Mouse (Mus musculus) 3134 (cell line): ENCODE measurements around the gene Rfx4.

Experiments
- DNase-seq: peaks from one replicate; pipeline ENCODE4 v3.0.0-alpha.2; 2011; ENCODE audit warnings: low spot score; ENCODE audit not compliant: insufficient read length; ENCODE audit errors: extremely low read depth

Gene Rfx4

DNA sequence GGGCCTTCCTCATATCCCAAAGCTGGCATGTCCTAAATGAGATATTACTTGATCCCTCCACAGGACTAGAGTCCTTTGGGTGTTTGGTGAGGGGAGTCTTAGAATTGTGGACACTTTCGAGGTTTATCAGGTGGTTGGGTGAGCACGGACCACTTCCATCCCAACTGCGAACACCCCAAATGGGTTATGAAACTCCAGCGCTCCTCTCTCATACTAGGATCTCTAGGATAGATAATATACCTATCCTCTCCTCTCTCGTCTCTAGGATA, 2.3 kb downstream of the Rfx4 start:
- no peak for DNase-seq

DNA sequence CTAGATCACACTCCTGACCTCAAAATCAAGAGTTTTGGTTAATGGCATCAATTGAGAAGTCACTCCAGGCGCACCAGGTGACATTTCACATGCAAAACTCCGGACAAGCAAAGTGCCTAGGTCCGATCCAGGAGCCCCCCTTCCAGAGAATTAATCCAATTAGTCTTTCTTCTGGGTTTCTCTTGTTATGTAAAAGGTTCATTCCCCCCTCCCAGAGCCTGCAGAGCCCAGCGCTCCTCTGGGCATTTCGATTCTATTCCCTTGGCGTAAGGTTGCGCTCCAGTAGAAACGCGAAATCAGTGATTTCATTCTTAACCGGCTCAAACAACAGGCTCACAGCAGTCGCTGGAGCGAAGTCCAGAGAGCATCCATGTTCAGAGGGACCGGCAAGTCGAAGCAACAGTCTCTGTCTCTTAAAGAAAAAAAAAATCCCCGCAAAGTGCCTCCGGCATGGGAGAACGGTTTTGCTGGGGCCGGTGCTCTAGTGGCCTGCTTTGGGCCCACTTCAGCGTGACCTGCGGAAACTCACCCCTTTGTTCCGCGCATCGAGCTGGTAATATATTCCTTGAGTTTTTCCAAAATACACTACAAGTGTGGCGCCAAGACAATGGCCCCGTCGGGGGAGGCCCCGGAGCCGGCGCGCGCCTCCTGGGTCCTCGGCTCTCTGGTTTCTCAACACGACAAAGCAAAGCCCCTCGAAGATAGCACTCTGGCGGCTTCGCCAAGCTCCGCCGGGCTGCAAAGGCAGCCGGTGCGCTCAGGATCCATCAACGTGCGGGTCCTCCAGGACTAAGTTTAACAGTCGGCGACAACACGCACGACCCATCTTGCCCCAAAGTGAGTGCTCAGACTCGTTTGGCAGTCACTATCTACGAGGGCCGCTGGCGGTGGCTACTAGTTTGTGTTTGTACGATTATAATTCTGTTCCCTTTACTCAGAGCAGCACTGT, 2.9 kb downstream of the Rfx4 start:
- DNase-seq = no peak

DNA sequence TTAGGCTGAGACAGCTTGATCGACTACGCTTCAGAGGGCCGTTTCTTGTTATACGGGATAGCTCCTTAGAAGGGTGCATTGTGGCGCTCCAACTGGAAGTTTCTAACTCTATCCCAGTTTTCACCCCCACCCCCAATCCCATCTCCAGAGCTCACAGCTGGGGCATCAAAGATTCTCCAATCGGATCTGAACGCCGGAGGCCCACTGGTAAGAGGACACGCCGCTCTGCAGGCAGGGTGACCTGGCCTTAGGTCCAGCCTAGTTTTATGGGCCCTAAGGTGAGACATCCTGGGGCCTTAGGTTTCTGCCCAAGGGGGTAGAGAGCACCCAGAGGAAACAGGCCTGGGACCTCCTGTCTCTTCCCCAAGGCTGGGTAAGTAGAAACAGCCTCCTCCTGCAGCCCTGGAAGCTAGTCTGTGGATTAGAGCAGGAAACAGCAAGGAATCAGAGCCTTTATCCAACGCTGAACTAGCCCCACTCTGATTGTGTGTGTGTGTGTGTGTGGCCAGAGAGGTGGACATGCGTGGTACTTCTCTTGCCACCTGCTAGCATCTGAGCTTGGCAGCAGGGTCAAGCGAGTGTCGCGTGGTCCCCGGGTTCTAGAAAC, 3.8 kb downstream of the Rfx4 start:
- no peak for DNase-seq

DNA sequence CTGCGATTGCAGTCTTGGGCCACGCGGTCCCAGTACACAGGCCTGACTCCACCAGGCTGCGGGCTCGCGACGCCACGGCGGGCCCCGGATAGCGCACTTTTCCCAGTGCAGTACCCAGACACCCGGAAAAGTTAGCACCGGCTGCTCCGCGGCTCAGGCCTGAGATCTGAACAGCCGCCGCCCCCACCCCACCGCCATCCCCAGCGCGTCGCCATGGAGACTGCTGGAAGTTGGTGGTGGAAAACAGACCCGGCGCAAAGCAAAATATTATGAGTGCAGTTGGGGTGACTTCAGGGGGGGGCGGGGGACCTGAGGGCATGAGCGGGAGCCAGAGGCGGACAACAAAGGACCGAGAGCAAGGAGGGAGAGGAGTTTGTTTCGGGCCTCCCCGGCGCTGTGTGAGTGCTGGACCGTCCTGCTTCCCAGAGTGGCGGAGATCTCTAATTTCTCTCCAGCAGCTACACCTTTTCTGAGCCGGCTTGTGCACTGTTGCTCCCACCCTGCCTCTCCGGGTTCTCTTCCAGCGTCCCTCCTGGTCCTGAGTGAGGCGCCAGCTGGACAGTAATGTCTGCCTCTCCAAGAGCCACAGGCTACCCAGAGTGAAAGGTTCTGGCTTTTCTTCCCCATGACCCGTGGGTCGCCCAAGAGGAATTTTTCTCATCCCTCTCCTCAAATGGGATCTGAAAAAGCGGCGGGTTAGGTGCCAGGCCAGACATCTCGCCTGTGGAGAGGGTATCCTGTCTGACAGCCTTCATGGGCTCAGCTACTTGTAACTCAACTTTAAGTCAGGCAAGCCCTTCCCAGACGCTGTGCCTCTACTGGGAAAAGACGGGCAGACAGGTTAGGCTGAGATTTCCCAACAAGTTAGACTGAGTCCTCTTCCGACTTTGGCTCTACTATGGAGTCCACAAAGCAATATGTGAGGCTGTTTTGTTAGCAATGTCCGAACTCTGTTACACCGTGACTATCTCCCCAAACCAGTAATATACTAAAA, 4.6 kb downstream of the Rfx4 start:
- DNase-seq = no peak

DNA sequence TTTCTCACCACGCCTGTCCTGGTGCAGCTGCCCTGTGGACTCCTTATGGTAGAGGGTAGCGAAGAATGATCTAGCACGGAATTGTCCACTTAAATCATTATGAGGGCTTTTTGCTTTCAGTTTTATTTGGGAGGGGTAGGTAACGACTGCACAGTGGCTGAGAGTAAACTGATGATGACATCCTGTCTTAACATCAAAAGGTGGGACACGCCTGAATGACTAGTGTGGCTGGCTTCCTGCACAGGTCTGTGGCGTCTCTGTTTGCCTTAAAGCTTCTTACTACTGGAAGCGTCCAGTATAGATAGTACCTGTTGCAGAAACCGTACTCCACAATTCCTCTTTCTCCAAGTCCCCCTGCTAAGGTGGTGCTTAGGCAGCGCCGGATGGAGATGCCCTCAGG, 12.9 kb downstream of the Rfx4 start:
- DNase-seq = no peak

DNA sequence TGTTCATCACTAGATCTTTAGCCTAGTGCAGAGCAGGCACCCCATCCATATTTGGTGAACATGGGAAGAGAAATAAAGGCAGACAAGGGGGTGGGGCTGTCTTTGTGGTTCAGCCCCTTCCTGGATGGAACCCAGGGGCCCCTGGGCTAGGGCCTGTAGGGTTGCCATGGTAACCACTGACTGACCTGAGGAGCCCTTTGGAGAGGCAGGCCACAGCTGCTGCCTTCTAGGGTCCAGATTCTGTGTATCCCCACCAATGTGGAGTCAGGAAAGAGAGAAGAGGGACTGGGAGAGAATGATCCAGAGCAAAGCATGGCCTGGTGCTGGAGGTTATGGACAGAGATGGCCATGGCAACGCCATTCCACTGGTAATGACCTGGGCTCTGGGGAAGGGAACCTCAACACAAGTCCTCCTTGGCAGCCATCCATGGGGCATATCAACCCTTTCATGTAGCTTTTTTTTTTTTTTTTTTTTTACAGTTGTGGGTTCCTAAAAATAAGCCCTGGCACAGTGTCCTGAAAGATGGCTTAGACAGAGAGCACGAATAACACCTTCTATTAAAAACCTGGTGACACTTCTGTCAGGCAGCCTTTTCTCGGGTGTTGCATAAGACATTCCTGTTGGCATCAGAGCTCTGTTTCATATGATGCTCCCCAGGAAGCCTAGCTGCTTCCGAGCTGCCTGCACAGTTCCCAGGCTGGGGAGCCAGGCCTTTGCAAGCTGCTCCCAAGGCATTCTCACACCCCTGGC, 16.7 kb downstream of the Rfx4 start:
- no peak for DNase-seq

DNA sequence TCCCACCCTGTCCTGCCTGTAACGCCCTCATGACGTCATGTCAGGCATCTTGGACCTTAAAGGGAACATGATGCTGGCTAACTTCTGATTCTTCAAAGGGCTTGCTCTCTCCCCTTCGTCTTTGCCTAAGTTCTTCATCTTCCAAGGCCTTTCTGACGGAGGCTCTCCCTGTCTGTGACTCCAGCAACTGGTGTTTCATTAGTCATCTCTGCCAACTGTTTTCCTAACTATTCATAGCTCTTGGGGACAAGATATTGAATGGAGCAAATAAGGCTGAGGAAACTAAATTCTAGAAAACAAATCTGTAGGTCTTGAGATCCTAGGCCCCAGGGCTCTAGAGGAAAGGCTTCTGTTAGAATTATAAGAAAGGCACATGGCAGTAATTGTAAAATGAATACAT, 18.0 kb downstream of the Rfx4 start:
- no peak for DNase-seq

DNA sequence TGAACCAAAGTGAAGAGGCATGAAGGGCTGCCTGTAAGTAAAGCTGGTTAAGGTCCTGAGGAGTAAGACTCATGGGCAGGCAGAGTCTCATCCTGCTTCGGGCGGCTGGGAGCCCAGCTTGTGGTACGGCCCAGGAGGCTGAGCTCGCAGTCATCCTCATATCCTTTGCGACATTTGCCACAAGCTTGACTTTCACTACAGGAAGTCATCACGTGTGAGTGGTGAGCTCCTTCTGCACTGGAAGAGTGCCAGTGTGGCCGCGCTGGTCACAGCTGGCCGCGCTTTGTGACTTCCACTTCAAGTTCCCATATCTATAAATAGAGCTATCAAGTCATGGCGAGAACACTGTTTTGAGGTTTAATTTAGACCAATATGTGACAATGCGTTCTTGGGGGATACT, 18.7 kb downstream of the Rfx4 start:
- DNase-seq = no peak

DNA sequence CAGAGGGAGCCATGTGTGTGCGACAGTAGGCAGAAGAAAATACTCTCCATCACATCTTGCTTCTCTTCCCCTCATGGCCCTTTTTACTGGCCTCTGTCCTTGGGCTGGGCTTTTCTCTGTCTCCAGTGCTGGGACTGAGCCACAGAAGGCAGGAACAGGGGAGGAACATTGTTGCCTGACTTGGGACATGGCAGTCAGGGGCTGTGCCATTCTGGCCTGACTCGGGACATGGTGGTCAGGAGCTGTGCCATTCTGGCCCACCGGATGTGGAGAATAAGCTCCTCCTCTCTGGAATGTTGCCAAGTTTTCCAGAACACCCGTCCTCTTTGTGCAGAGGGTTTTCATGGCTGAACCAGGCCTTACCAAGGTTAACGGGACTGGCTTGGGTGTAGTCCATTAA, 21.2 kb downstream of the Rfx4 start:
- DNase-seq = no peak

DNA sequence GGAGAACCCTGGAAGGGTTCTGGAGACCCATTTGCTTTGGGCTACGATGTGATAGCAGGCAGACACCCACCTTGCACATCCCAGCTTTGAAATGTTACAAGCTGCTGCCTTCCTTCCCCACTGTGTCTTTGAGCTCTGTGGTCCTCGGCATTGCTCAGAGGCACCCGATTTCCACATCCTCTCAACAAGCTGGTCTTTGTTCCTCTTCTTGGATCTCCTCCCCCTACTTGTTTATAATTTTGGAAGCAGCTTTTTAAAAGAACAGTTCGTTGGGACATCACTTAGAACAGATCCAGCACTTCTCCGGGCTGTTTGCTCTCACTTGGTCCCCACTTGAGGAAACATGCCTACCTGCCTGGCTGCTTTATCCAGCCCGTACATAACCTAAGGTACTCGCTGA, 22.1 kb downstream of the Rfx4 start:
- DNase-seq = no peak

DNA sequence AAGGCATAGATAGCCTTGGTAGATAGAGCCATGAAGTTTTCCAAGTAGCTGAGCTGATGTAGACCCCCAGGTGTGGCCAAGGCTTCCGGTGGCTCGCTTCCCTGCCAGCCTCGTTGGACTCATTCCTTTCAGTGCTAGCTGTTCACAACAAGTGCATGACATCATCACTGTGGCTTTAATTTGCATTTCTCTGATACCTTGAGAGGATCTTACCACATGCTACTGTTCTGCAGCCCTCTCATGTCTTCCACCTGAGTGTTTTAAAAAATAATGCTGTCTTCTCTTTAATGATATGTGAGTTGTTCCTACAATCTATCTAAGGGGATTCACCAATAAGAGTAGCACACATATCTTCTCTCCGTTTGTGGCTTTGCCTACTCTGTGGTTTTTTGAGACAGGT, 25.0 kb downstream of the Rfx4 start:
- DNase-seq = no peak

DNA sequence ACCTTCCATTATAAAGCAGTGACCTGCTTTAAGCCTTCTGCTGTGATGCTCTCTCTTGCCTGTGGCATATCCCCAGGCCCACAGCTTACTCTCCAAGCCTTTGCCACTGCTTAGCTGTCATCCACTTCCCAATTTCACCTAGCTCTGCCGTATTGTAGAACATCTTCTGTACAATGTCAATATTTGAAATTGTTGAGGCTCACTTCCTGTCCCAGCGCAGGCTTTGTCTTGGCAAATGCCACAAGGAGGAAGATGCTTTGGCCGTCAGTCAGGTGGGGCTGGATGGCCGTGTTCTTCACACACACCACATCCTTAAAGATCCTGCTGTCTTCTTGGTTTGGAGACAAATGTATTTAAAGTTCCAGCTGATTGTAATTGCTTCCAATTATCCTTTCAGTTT, 29.5 kb downstream of the Rfx4 start:
- DNase-seq = no peak

DNA sequence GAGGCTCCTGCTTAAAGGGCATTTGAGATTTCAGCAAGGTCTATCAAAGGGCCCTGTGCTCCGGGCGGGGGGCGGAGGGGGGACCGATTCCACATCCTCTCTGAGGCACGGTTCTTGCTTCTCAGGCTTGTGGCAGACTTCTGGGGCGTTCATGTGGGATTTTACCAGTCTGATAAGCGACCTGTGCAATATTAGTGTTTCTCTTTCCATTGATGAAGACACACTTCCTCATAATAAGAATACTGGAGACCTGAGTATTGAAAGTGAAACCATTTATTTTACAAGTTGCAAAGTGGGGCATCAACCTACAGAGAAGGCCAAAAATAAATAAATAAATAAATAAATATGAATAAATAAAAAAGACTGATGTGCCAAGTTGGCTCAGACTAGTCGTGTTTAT, 34.5 kb downstream of the Rfx4 start:
- DNase-seq = no peak

DNA sequence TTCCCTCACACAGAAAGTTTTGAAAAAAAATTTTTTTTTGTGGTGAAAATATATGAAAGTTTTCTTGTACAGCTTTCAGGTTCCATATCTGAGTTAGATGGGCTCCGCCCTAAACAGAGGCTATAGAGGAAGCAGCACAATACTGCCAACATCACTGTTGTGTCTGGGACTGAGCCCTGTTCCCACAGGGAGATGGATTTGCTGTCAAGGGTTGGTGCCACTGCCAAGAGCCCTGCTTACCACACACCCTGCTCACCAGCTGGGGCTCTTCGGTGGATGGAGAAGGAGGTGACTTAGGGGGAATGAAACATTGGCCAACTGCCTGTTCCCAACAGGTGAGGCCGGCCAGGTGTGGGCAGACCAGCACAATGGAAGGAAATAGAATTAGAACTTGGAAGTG, 35.3 kb downstream of the Rfx4 start:
- no peak for DNase-seq

DNA sequence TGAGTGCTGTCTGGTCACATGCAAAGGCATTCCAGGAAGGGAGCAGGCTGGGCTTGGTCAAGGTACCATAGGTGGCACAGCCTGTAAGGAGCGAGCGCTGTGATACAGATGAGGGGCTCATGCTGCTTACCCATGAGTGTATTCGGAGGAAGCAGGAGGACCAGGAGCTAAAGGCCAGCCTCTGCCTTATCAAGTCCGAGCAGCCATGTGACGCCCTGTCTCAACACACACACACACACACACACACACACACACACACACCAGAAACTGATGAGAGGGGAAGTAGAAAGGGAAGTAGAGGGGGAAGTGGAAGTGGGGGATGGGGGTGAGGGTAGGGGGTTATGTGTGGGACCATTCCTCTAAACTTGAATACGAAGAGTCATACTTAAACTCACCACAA, 45.7 kb downstream of the Rfx4 start:
- DNase-seq = no peak

DNA sequence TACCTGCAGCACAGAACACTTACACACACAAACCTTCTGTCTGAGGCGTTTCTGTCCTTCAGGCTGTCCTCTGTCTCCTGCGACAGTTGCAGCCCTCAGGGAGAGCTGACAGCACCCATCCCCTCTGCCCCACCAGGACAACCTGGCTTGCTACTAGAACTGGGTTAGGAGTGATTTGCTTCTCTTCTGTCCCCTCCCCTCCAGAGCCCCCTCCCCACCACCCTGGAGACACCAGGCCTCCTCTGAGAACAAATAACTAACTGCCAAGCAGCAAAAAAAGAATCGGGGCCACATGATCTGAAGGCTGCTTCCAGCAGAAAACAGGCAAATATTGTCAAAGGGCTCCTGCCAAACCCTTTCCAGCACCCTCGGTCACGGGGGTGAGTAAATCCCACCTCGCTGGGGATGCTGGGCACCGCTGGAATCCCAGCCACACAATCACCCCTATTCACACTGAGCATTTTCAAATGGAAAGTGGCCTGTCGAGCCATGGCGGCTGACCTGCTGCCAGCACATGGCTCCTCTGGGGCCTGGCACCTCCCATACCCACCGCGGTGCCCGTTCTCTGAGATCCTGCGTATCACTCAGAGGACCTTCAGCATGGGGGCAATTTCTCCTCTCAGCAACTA, 47.5 kb downstream of the Rfx4 start:
- DNase-seq = no peak

DNA sequence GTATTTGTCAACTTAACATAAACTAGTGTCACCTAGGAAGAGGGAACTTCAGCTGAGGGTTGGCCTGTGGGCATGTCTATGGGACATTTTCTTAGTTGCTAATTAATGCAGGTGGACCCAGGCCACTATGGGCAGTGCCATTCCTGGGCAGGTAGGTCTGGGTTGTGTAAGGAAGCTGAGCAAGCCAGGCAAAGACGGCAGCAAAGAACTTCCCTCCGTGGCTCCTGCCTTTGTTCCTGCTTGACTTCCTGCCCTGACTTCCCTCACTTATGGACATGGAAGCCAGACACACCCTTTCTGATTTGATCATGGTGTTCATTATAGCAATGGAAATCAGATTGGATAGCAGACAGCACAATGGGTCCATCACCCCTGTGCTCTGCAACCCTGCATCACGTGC, 49.7 kb downstream of the Rfx4 start:
- DNase-seq = no peak

DNA sequence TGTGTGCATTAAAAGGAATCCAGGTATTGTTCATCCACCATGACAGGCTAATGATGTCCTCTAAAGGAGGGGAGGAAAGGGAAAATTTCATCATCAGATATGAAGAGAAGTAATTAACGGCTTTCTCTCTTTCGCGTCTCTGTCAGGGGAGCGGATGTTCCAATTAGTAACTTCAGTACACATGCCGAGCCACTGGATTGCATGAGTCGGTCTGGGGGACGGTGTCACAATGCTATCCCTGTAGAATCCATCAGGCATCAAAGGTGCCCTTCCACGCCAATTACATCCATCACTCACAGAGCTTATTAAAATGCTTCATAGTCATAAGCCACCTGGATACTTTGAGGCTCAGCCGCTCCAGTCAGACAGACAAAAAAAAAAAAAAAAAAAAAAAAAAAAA, 51.3 kb downstream of the Rfx4 start:
- no peak for DNase-seq

DNA sequence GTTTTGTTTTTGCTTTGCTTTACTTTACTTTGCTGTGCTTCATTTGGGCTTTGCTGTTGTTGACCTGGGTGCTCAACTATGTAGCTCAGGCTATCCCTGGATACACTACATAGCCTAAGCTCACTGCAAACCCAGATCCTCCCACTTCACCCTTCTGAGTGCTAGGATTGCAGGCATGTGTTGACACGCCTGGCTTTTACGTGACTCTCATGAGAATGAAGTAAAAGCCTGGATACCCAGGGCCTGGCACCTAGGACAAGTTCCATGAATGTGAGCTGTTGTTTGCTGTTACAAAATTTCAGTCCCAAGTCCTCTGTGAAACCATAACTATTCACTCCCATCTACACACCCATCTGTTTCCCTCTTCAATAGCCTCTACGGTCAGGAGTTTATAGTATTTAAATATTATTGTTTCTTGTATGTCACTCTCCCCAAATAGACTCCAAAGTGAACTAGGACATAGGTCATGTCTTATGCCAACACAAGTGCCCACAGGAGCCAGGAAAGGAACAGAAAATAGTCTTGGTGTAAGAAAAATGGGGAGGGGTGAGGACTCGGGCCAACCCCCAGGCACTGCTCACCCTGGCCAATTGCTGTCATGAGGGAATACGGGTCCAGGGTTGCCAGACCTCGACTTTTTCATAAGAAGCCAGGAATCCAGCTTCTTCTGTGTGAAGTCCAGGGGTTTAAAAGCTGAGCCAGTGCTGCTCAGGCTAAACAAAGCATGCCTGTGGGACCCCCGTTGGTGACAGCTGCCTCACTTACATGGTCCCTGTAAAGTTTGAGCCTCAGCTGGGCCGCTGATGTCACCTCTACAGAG, 54.4 kb downstream of the Rfx4 start:
- no peak for DNase-seq
